ENCODE assay signal across 25 mouse cellular contexts in the genomic region with DNA sequence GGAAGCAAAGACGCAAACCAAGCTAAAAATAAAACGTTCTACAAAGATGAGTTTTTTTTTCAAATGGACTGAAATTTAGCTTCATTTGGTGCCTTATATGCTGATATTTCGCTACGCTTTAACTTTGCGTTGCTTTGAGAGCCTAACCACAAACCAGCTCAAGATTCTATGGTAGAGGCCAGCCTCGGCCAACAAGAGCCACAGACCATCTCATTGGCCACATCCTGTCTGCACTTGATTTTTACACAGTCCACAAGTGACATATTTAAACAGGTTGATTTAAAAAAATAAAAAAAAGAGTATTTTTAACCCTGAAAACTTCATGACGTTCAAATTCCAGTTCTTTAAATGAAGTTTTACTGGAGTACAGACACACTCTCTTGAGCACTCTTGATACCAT. TPM values are rescaled to one million over a fixed set of nuclear protein-coding genes. Genes with fewer than 3 reads are reported as not detected.
"Had no signal": no experiment of that assay in that cellular context is flagged by ENCODE, and none has a peak within 500 bp of the region (broad histone marks: within the 10 kb centered on the region; RNA-seq: fewer than 3 reads in every experiment).

No protein-coding gene starts in this region.

- DNase-seq: cerebellum, adult 8-10 months; cerebellum, adult 9-10 months; cerebellum, adult 9-11 months; cerebellum, postnatal 10 days; cerebellum, postnatal 14 days; cerebellum, postnatal 25 days; cerebellum, postnatal 36 days; embryo, embryonic 11 days; forebrain, postnatal 0 days; gastrocnemius, adult 2 months; gastrocnemius, postnatal 10 days; gastrocnemius, postnatal 14 days; gastrocnemius, postnatal 25 days; gastrocnemius, postnatal 36 days; heart, adult 18-20 months had no signal

- H3K4me3 ChIP-seq: embryonic facial prominence, embryonic 10.5 days; embryonic facial prominence, embryonic 12.5 days; embryonic facial prominence, embryonic 13.5 days; embryonic facial prominence, embryonic 15.5 days; erythroblast, embryonic 14.5 days; forebrain, embryonic 10.5 days; forebrain, embryonic 12.5 days; forebrain, embryonic 13.5 days; forebrain, embryonic 15.5 days; gastrocnemius, adult 2 months; heart, embryonic 10.5 days had no signal

- H3K36me3 ChIP-seq: embryonic facial prominence, embryonic 10.5 days; embryonic facial prominence, embryonic 12.5 days; embryonic facial prominence, embryonic 13.5 days; embryonic facial prominence, embryonic 15.5 days; forebrain, embryonic 12.5 days; forebrain, embryonic 15.5 days; heart, embryonic 10.5 days had no signal

- H3K27ac ChIP-seq: embryonic facial prominence, embryonic 10.5 days; embryonic facial prominence, embryonic 12.5 days; embryonic facial prominence, embryonic 13.5 days; embryonic facial prominence, embryonic 15.5 days; forebrain, embryonic 10.5 days; forebrain, embryonic 12.5 days; forebrain, embryonic 13.5 days; forebrain, embryonic 15.5 days; gastrocnemius, adult 2 months; heart, embryonic 10.5 days had no signal

- H3K27me3 ChIP-seq: embryonic facial prominence, embryonic 12.5 days; embryonic facial prominence, embryonic 13.5 days; embryonic facial prominence, embryonic 15.5 days; forebrain, embryonic 12.5 days; forebrain, embryonic 13.5 days; forebrain, embryonic 15.5 days had no signal

- H3K9ac ChIP-seq: embryonic facial prominence, embryonic 12.5 days; embryonic facial prominence, embryonic 13.5 days; embryonic facial prominence, embryonic 15.5 days; forebrain, embryonic 12.5 days; forebrain, embryonic 13.5 days; forebrain, embryonic 15.5 days; forebrain, postnatal 0 days had no signal

- H3K4me1 ChIP-seq: embryonic facial prominence, embryonic 15.5 days; forebrain, embryonic 12.5 days; forebrain, embryonic 13.5 days; forebrain, embryonic 15.5 days had no signal

RNA-seq across cellular contexts. Expression of a gene that starts 16.5 kb away (rescaled TPM):
- polyA plus RNA-seq: erythroblast, embryonic 14.5 days had no signal
